Mouse (Mus musculus) testis, adult 2 months (tissue): ENCODE data around the gene Cbll1.

Experiments used
- CTCF ChIP-seq: fragments of 200-500 bp; IDR thresholded peaks from 2 replicates; pipeline ENCODE4 v1.5.1; 2012; ENCODE audit warnings: low read depth, mild to moderate bottlenecking, inconsistent platforms, low read length, moderate library complexity; ENCODE audit not compliant: control insufficient read depth, insufficient read depth, insufficient replicate concordance
- POLR2A ChIP-seq: fragments of 200-500 bp; IDR thresholded peaks from 2 replicates; pipeline ENCODE4 v1.6.1; 2012; ENCODE audit warnings: low read depth, mild to moderate bottlenecking, inconsistent platforms, low read length, moderate library complexity; ENCODE audit not compliant: control insufficient read depth

DNA sequence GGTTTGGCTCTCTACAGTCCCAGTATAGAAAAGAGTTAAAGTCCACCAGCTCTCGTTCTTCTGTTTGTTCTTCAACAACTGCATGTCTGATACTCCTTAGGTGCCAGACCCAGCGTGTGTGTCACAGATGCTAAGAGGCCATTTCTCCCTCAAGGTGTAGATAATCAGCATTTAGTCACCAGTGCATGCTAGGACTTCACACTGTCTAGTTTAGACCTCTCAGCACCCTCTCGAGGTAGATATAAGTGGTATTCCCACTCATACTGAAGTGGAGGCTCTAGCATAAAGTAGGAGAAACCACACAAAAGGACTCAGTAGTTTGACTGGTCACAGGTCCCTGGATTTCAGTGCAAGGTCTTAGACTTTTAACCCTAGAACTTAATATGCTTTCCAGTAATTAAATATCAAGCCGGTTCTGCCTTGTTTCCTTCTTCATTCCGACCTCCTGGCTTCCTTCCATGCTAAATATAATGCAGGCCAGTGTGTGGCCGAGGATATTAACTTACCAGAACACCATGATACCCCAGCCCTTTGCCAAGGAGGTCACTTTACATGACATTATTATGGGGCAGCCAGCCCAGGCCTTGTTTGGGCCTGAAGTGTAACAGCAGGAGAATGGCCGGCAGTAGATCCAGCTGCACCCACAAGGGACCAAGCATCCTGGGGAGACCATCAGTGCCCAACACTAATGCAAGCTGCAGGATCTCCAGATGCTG lies 38.3 kb upstream of the Cbll1 start:
- TF ChIP-seq POLR2A (no peak), CTCF (no peak)
